Mouse (Mus musculus) megakaryocyte progenitor cell, adult 5-6 weeks (primary cell): Measurements from ENCODE around the gene Fxyd2. TPM values are rescaled to one million over a fixed set of nuclear protein-coding genes. Genes with fewer than 3 reads are reported as not detected.

Source experiments
- ATAC-seq: replicated peaks from 2 replicates; pipeline ENCODE4 v1.8.0; 2016; ENCODE audit warnings: mild to moderate bottlenecking, moderate TSS enrichment, inconsistent platforms; ENCODE audit not compliant: poor library complexity
- total RNA-seq, 2 experiments: library from RNA; stranded (forward) in 1 of 2; stranded (reverse) in 1 of 2; fragments of 157-497, 149-512 nt in 1 of 2; fragments of 200-1000 nt in 1 of 2; gene quantifications; 2 replicates each; pipeline versions ENCODE4 v1.2.3 to v1.2.4; 2015 to 2017

Fxyd2 gene
- total RNA-seq (2015) (0.78 and 0.79 TPM in 2 replicates), total RNA-seq (2017) (2.9 TPM in 1 of 2 replicates, not detected in the other)

DNA sequence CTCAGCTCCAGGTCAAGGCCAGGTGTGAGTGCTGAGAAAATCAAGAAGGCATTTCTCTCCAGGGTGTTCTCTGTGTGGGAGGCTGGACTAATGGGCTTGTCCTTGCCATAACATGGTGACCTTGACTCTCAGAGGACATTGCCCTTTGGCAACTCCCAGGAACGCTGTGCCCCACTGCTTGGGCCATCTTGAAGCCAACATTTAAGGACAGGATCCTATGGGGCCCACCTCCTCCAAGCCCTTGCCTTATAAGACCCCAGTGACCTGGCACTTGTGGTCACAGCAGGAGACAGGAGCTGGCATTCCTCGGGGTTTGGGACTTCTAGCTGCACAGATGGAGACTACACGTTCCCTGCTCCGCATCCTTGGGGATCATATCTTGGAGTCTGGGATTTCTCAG, at the start of gene Fxyd2:
Gene Fxyd2, plus strand, starts transcription at position 236 of the 400 bp plus-strand sequence.
- ATAC-seq = no peak

DNA sequence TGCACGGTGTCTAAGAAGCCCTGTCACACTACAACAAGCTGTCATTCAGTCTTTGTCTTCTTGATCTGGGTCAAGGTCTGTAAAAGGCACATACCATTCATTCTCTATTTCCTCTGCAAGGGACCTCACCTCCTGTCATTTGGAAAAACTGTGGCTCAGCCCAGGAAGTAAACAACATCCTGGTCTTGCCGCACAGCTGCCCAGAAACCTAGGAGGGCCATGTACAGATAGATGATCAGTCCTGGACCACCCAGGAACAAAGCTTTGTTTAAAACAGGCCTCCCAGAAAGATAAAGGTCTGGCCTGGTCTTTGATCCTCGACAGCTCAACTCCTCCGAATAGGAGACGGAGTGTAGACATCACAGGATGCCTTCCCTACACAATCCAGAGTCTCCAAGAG, 49.6 kb upstream of the Fxyd2 start:
- no peak for ATAC-seq

DNA sequence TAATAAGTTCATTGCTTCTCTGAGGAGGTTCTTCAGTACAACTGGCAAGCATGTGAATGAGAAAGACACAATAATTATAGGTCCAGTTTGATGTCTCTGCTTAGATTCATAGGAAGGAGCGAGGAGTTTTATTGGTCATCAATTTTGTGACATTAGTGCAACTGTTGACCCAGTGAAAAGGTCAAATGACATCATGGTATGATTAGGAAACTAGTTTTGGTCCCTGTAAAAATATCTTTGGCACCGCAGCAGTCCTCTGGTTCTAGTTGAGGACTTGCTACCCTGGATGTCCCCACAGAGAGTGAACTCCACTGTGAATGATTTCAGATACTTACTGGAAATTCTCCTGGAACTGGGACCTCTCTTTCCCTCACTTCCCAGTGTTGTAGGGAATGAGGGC, 44.3 kb upstream of the Fxyd2 start:
- no peak for ATAC-seq

DNA sequence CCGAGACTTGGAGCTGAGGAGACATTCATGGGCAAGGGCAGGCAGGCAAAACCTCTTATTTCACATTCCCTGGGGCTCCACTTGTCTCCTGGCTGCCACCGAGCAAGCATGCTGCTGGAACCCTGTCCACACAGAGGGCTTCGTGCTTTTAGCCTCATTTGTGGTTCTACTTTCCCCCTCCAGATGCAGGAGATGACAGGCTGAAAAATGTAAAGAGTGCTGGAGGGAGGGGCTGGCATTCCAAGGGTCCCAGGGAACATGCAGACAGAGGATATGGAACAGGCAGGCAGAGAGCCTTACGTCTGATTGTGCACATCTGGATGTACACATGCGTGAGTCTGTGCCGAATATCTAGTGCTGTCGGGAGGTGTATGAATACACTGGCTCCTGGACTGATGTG, 41.1 kb upstream of the Fxyd2 start:
- ATAC-seq = no peak

DNA sequence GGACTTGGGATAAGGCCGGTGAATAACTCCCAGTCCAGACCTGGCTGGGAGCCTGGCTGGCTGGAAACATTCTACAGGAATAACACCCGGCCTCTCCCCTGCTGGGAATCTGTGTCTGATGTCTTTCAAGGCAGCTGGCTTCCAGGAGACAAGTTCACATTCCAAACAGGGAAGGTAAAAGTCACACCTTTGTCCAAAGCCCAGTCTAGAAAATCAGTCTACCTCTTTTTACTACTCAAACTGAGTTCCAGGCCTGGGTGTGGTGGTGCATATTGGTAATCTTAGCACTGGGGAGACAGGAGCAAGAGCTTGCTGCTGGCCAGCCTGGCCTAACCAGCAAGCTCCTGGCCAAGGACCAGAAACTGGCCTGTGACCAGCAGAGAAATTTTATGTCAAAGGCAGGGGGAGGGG, 37.4 kb upstream of the Fxyd2 start:
- no peak for ATAC-seq

DNA sequence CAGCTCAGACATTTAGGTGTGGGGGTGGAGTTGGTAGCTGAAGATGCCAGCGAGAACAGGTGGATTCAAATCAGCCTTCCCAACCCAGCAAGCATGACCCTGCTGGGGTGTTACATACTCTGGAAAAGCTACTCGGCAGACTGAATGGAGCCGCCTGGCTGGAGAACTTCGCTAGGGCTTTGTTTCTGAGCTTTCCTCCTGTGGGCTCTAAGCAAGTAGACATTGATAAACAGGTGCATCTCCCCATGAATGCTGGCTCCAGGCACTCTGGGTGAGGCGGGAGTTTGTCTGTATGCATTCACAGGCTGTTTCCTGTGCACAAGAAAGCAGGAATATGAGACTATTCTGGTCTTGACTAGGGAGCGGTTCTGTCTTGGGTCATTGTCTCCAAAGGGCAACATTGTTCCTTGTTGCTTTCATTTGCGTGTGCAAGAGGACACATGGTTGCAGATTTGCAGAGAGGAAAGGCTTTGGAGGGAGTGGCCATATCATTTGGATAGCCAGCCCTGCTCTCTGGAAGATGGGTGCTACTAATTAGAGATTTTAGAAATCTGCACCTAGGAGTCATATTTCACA, 35.7 kb upstream of the Fxyd2 start:
- no peak for ATAC-seq

DNA sequence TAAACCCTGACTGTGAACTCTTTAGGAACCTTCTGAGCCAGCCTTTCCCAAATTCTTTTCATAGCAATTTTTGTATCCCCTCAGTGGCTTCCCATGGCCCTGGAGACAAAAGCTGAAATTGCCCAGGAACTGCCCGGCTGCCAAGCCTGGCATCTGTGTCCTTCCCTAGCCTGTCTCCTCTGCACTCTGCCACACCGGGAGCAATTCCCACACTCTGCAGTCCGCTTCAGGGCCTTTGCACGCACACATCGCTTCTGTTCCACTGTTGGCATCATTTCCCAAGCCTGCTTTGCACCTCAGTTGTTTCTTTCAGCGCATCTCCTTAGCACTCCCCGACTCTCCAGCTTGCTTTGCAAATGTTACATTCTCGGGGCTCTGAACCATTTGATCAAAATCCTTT, 31.8 kb upstream of the Fxyd2 start:
- no peak for ATAC-seq

DNA sequence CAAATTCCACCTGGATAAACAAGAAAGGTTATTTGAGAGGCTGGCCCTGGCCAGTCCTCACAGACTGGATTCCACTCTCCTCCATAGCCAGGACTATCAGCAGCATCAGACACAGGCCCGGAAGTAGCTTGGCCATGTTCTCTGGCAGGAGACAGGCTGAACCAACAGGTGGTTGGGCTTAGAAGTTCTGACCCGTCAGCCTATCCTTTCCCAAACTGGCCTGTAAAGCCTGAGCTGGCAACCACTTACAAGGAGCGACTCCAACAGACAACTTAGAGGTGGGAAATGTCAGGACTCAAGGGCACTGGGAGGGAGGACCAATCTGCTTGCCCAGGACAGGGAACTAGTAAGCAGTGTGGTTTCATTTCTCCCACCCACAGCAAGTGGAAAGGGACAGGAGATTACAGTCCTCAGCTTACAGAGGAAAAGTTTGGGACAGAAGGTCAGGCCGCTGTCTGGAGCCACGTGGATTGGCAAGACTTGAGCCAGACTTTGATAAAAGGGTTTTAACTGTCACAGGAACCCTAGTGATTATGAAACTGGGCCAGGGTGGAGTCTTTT, 31.0 kb upstream of the Fxyd2 start:
- ATAC-seq = no peak

DNA sequence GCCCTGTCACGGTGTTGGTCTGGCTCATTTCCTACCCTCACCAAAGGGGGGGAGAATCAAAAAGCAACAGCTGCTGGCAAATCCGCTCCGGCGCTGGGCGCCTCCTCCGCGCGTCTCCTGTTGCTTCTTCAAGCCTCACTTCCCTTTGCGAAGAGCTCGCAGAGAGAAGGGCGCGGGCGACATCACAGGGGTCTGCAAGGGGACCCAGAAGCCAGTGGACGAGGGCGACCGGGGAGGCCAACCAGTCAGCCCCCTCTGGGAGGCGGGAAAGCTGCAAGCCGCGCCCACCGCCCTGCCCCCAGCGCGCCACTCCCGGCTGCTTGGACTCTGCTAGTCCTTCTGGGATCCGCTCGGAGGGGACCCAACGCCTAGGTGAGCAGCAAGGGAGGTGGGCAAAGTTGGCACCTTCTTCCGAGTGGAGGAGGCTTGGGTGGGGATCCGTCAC, 29.3 kb upstream of the Fxyd2 start, which contains the start of gene Fxyd6:
Gene Fxyd6, plus strand, starts transcription at position 69 of the 445 bp plus-strand sequence.
- ATAC-seq = no peak

DNA sequence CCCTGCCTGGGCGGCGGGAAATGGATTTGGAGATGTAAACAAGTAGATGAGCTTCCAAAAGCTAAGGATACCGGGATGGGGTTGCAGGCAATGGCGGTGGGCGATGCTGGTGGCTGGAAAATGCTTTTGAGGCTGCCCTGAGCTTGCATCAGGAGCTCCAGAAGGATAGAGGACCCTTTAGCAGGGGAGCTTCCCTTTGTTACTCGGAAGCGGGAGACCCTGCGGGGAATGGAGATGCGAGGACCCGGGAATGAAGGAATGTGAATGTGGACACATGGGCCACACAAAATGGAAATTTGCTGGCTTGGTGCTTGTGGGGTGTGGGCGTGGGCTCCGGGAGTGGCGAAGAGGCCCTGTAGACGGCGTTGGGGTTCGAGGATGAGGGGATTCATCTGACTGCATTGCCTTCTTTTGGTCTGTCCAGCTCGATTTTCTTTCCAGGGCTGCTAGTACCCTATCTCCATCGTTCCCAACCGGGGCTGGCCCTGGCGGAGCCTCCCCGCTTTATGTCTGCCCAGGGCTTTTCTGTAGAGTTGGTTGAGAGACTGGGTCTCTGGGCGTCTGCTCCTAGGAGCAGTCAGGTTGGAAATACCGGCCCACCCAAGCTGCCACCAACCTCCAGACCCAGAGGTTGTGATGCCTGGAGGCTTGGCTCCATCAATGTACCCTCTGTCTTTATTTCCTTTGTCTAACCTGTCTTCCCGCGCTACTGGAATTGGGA, 28.7 kb upstream of the Fxyd2 start:
- no peak for ATAC-seq

DNA sequence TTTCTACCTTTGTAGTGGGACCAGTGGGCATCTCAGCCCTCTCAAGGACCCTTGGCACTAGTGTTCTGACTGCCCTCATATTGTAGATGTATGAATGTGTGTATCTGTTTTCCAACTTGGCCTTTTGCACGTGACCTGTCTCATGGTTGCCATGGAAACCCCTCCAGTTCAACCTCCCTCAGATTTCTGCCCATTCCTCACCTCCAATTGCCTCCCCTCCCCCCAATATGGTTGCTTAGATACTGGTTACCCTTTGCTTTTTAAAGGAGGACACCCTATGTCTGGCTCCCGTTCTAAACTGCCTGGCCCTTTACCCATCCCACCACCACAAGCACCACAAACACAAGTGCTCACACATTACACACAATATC, 28.1 kb upstream of the Fxyd2 start:
- ATAC-seq = no peak

DNA sequence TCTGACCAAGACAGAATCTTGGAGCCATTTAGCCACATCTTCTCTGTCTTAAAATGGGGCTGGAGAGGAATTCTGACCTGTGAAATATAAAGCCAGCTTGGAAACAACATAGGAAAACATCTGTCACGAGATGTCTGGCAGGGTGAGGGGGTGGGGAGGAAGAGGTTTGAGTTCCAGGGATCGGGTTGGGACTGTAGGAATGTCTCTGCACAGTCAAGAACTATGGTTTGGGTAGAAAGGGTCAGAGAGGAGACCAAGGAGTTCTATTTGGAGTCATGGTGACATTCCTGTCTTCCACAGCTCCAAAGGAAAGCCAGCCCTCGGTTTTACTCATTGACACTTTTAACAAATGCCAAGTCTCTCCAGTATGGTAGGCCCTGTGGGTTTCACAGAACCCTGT, 25.6 kb upstream of the Fxyd2 start:
- no peak for ATAC-seq

DNA sequence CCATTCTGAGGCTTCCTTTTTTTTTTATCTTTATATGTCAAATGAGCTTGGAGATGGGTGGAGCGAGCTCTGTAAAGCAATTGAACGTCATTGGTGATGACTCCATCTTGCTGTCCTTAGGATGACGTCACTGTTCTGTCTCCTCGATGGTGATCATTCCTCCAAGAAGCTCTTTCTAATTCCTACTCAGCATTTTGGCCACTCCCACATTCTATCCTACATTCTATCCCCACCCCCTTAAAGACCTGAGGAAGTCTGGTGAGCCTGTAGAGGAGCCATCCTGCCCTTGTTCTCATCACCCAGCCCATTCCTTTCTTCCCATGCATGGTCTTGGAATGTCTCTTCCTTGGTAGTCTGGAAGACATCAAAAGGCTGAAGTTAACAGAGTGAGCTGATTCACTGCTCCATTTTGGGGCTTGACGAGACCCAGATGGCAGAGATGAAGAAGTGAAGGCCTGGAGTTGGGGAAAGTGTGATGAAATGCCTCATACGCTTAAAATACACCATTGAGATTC, 24.4 kb upstream of the Fxyd2 start:
- ATAC-seq = no peak

DNA sequence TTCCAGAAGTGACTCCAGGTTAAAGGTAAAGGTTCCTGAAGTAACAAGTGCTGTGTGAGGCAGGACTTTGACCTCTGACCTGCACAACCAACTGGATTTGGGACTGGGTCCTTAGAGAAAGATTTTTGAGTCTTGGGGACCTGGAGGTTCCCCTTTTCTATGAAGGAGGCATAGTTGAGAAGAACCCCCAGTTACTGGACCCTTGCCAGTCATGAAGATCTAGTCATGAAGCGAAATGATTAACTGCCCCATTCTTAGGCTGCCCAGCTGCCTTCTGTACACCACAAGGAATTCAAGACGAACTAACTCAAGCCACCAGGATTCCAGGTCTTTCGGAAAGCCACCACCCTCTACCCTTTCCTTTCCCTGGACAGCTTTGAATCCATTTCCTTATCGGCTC, 23.0 kb upstream of the Fxyd2 start:
- no peak for ATAC-seq

DNA sequence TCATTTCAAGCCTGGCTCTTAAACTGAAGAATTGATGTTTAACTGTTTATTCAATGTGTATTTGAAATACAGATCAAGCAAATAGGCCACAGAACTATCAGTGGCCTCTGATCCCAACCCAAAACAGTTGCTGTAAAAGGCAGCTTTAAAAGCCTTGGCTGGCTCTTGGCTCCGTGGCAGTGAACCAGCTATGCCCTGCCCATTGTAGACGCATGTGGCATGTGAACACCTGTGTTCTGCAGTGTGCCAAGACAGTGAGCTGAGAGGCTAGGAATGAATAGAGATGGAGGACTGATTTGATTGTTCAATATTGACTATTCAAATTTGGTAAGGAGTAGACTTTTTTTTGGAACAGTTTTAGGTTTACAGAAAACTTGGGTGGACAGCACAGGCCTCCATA, 22.6 kb upstream of the Fxyd2 start:
- no peak for ATAC-seq

DNA sequence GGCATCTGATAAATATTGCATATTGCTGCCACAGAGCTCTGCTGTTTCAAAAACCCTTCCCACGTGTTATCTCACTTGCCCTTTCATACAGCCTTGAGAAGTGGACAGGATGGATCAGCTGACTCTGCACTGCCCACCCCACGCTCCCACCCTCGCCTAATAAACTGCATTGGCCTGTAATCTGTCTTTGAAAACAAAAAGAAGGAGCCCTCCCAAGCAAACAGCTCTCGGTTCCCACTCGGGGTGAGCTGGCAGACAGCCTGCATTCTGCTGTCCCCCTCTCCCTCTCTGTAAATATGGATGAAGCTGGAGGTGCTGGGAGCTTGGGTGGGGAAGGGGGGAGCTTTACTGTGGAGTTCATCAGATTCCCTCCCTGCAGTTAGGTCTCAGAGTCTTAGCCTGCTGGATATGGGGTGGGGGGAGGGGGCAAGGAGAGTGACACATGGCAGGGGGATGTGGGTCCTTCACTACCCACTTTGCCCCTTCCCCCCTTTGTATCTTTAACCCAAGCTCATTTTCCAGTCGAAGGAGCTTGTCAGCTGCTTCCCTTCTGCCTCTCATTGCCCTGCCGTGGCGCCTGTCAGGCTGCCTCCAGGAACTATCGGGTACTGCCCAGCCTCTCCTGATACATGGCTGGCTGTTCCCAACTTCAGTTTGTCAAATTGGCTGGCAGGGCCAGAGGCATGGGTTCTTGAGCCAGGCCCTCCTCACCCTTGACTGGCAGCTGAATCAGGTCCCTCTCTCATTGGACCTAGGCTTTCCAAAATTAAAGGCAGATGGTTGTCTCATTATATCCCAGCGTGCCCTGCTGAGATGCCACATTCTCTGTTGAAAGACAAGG, 18.8 kb upstream of the Fxyd2 start:
- ATAC-seq = no peak

DNA sequence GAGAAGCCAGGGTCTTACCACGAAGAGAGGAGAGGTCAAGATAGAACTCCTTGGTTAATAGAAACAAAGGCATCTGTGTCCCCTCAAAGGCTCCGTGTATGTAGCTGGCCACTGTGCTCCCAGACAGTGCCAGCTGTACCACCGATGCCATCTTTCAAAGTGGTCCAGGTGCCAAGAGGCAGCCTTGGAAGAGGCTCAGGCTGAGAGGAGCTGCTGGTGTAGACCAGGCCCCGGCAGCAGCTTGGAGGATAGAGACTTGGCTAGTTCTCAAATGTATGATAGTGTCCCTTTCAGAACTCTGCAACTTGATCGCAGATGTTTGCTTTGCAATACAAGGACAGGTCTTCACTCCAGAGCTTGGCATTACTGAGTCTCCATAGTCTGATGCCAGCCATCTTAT, 17.1 kb upstream of the Fxyd2 start:
- ATAC-seq = no peak

DNA sequence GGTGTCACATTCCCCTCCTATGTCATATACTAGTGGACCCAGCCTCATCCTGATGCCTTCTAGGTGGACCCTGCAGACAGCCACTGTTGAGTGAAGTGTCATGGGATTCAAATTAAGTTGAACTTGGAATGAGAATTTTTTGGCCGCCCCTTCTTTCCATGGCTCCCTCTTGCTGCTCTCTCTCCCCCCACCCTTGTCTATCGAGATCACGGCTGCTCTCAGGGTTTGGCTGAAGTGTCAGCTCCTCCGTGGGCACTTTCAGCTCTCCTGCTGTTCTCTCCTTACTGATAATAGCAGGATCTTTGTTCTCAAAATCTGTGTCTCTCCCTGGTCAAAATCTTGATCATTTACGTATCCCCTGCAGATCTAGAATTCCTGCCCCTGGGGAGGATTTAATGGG, 16.6 kb upstream of the Fxyd2 start:
- ATAC-seq = no peak

DNA sequence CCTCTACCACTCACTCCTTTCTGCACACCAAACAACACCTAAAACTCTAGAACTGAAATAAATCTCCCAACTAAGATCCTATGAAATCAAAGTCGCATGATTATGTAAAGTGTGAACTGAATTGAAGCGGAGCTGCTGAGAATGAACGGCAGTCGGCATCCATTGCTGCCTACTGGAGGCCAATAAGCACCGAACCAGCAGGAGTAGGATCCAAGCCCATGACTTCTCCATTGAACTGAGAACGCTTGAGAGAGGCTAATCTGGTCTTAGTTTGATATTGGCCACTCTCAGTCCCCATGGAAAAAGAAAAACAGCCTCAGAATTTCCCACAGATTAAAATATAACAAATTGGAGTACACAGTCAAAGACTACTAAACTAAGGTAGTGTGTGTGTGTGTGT, 15.6 kb upstream of the Fxyd2 start:
- ATAC-seq = no peak

DNA sequence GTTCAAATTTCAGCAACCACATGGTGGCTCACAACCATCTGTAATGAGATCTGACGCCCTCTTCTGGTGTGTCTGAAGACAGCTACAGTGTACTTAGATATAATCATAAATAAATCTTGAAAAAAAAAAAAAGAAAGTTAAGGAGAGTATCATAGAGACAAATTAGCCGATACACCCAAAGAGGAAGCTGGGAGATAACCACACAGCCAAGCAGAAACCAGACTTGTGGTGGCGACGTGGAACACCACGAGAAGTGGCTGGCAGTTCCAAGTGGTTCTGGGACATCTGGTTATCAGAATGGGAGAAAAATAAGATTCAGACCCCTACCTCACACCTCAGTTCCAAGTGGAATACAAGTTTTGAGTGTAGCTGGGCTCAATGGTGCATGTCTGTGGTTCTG, 12.8 kb upstream of the Fxyd2 start:
- ATAC-seq = no peak

DNA sequence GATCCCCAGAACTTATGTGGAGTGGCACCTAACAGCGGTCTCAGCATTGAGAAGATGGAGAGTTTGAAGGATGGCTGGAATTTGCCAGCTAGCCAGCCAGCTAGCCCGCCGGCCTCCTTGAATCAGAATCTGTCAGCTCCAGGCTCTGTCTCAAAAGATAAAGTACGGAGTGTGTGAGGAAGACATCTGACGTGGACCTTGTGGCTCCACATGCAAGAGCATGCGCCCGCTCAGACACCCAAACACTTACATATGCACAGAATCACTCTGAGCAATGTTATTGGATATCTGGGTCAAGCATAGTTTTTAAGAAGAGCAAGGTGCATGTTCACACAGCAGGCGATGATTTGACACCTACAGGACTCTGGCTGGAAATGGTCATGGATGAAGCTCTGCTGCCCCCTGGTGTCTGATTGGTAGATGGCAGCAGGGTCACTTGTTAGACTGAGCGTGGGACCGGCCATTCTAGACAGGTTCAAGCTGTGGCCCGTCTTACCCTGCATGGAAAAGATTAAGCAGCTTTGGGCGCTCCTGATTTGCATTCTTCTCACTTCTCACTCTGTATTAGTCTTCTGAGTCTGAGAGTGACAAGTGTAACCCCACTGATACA, 11.0 kb upstream of the Fxyd2 start:
- ATAC-seq = peak; percentile 94
